Mouse (Mus musculus) brain, embryonic 14.5 days (tissue): ENCODE measurements around the gene 1700003H04Rik.

ENCODE experiments used
- CTCF ChIP-seq: fragments of 200-500 bp; IDR thresholded peaks from 2 replicates; pipeline ENCODE4 v1.5.1; 2012; ENCODE audit warnings: inconsistent platforms, mild to moderate bottlenecking, moderate library complexity, borderline replicate concordance; ENCODE audit not compliant: insufficient read depth, insufficient read length; ENCODE audit errors: extremely low read depth
- POLR2A ChIP-seq: fragments of 200-500 bp; IDR thresholded peaks from 2 replicates; pipeline ENCODE4 v1.6.1; 2012; ENCODE audit warnings: mild to moderate bottlenecking, inconsistent platforms, borderline replicate concordance; ENCODE audit not compliant: poor library complexity, insufficient read depth, insufficient read length, severe bottlenecking; ENCODE audit errors: extremely low read depth

DNA sequence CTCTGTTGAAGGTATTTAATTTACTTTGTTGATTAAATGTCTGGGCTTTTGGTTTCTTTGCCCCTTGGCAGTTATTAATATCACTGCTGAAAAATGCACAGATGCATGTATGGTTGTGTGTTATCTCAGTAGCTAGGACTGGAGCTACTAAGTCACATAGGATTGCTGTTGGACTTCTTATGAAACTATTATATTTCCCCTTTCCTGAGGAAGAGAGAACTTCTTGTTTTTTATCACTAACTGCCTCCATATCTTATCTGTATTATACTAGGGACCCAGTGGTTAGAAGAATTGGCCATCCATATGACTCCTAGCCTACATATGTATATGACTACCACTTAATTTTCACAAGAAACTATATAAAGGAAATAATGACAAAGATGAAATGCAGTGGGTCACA is 24.9 kb downstream of the 1700003H04Rik start:
- no peak for TF ChIP-seq CTCF
- TF ChIP-seq POLR2A: no peak
